Mouse (Mus musculus): ENCODE measurements around the gene Bicd1.

The Bicd1 gene

DNA sequence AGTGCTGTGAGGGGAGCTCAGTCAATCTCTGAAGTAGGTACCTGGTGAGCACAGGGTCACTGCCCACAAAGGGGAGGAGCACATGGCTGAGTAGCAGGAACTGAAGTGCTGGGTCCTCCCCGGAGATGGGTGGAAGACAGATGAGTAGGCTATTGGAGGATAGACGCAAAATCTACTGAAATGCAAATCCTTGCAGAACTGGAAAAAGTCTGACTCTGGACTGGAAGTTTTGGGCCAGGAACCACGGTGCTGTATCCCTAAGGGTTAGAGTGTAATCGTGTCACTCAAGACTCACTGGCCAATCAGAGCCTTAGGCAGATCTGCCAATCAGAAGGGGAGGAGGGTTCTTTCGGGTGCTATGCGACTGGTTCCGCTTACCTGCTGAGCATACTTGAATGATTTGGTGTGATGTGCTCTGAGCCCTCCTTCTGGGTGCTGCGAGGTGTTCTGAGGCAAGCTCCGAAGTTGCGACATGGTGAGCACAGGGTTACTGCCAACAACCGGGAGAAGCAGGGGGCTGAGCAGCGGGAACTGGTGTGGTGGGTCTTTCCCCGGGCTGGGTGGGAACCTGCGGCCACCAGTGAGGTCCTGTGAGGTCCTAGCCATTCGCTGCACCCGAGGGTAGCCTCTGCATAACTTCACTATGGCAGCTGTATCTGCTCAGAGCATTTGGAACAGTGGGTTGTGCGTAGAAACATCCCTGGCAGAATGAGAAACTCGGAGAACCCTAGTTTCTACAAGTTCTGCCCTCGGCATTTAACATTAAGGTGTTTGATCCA, 157.2 kb downstream of the Bicd1 start:
- DNase-seq (ENCODE audit: low spot score): peak; percentile 87

DNA sequence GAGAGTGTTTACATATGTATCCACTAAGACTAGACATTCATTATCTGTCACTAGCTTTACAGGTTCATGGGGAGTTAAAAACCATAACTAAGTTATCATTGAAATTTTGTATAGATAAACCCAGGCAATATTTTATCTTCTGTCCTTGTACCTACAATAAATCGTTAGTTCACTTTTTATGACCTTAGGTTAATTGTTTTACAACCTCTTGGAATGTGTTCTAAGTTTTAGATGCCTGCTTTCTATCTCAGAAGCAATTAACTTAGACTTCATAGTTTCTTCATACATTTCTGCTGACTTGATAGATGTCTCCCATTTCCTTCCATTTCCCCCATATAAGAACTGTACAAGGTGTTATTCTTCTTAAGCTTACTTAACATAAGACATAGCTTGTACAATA, 158.5 kb downstream of the Bicd1 start:
- DNase-seq (ENCODE audit: low spot score): no peak

DNA sequence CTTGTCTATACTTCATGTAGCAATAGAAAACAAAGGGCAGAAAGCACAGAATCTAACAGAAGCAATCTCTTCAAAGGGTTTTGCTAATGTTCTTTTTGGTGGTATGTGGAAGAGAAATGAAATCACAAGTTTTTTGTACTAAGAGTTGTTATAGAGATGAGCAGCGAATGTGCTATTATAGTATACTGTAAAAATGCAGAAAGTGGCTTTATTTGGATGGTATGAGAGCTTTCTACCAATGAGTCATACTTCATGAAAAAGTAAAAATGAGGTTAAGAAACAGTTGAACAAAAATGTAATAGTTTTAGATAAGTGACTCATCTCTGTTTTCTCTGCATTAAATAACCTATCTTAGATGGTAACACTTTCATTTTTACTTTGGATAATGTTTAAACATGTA, 165.6 kb downstream of the Bicd1 start:
- DNase-seq (ENCODE audit: low spot score): no peak

DNA sequence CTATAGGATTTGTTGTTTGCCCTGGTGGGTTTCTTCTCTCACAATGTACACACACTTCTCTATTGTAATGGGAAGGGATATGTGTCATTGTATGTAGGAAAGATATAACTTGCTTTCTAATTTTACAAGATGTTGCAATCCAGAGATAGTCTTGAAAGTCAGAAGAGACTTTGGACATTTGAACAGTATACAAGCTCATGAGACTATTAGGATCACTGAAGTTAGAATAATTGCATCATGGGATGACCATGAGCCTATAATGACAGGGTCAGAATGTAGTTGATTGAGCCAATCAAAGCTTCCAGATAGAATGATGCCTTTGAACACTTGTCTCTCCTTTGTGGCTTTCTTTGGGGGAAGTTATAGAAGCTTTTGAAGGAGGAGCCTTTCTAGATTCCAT, 171.4 kb downstream of the Bicd1 start:
- DNase-seq (ENCODE audit: low spot score): no peak

DNA sequence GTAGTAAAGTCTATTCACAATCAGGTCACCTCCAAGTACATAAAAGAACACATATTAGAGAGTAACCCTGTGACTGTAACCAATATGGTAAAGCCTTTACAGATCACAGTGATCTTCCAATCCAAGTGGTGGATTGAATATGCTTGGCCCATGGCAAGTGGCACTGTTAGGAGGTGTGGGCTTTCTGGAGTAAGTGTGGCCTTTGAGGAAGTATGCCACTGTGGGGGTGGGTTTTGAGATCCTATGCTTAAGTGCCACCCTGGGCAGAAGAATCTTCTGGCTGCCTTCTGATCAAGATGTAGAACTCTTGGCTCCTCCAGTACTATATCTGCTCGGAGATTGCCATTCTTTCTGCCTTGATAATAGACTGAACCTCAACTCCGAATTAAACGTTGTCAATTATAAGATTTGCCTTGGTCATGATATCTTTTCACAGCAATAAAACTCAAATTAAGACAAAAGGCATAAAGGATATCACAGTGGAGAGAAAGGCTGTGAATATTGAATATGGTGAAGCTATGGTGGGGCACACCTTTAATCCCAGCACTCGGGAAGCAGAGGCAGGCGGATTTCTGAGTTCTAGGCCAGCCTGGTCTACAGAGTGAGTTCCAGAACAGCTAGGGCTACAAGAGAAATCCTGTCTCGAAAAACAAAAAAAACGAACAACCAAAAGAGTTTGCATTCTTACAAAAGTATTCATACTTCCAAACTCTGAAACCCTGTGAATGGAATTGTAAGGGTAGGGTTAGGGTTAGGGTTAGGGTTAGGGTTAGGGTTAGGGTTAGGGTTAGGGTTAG, 177.2 kb downstream of the Bicd1 start:
- DNase-seq (ENCODE audit: low spot score): no peak
